7 mouse cellular contexts compared by ENCODE assay signal in the genomic region with DNA sequence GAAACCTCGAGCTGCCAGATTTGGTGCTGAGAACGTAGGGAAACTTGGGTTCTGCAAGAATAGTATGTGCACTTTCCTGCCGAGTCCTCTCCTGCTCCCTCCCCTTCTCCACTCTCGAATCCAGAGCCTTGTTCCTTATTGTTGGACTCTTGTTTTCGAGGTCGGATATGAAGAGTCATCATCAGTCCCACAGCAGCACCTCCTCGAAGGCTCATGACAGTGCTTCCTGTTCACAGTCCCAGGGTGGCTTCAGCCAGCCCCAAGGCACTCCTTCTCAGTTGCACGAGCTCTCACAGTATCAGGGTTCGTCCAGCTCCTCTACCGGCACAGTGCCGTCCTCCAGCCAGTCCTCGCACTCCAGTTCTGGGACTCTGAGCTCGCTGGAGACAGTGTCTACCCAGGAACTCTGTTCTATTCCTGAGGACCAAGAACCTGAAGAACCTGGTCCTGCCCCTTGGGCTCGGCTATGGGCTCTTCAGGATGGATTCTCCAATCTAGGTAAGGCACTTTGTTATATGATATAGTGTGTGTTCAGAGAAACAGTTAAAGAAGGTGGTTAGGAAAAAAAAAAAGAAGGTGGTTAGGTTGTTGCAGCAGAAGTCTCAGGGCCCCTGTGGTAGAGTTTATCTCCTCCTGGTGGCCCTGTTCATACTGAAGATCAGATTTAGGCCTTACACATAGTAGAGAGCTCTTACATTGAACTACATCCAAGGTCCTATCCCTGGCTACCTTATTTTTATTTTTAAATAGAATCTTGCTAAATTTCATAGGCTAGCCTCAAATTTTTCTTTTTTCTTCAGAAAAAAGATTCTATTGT. TPM values are rescaled to one million over a fixed set of nuclear protein-coding genes. Genes with fewer than 3 reads are reported as not detected.
DNase-seq lines count a peak whose midpoint lies in the region; ATAC-seq and TF ChIP-seq lines count a peak whose summit lies in the region.

No protein-coding gene starts in this region.

- no peaks in the 10 kb centered on the region for H3K9me3 ChIP-seq in heart, embryonic 13.5 days
- no peaks in the 10 kb centered on the region for H3K9me3 ChIP-seq in E14TG2a.4 (ENCODE audit: low read length)
- no peaks in the 10 kb centered on the region for H3K9me3 ChIP-seq in liver, embryonic 13.5 days (replicated peaks)

- no peak overlapping the region for H3K9ac ChIP-seq in heart, embryonic 13.5 days
- peak overlapping the region; percentile 89 for H3K9ac ChIP-seq in liver, embryonic 13.5 days

- no peak overlapping the region for H3K27ac ChIP-seq in heart, embryonic 13.5 days (replicated peaks)
- H3K27ac ChIP-seq in liver, embryonic 13.5 days = peak overlapping the region; percentile 92

- no peak for ATAC-seq in heart, embryonic 13.5 days (ENCODE audit: extremely low read depth, insufficient number of reproducible peaks, low FRiP score, low TSS enrichment)
- ATAC-seq in liver, embryonic 13.5 days (ENCODE audit: low read depth) = no peak

- TF ChIP-seq CTCF in E14TG2a.4 (conservative IDR thresholded peaks at IDR 0.05; ENCODE audit: low read length) = no peak

- peak overlapping the region; percentile 87 for H3K4me3 ChIP-seq in heart, embryonic 13.5 days
- H3K4me3 ChIP-seq in E14TG2a.4 (replicated peaks; ENCODE audit: low read length) = peak overlapping the region; percentile 90
- H3K4me3 ChIP-seq in liver, embryonic 13.5 days (replicated peaks) = peak overlapping the region; percentile 82

- peaks cover 51% of the 10 kb centered on the region for H3K36me3 ChIP-seq in heart, embryonic 13.5 days
- H3K36me3 ChIP-seq in E14TG2a.4 (ENCODE audit: insufficient read depth, low read length) = peaks cover 25% of the 10 kb centered on the region
- H3K36me3 ChIP-seq in liver, embryonic 13.5 days = peaks cover 56% of the 10 kb centered on the region

- DNase-seq in heart, adult 8-10 months (ENCODE audit: low spot score) = no peak
- DNase-seq in R1 (ENCODE audit: low read depth, low spot score) = peak; percentile 16
- no peak for DNase-seq in liver, embryonic 13.5 days
- DNase-seq in adrenal gland, postnatal 4 days (ENCODE audit: low spot score in 2 of 2) = no peak
- no peak for DNase-seq in kidney, adult 8-10 months

- peaks cover 26% of the 10 kb centered on the region for H3K4me1 ChIP-seq in heart, embryonic 13.5 days
- peaks cover 30% of the 10 kb centered on the region for H3K4me1 ChIP-seq in E14TG2a.4 (replicated peaks; ENCODE audit: low read depth, low read length)
- peaks cover 63% of the 10 kb centered on the region for H3K4me1 ChIP-seq in liver, embryonic 13.5 days (replicated peaks)

- H3K27me3 ChIP-seq in heart, embryonic 13.5 days (replicated peaks) = no peaks in the 10 kb centered on the region
- H3K27me3 ChIP-seq in E14TG2a.4 (ENCODE audit: insufficient read depth, low read length) = no peaks in the 10 kb centered on the region
- no peaks in the 10 kb centered on the region for H3K27me3 ChIP-seq in liver, embryonic 13.5 days

- WGBS in heart, embryonic 13.5 days = 87% methylated on average over 14 of the region's 14 CpGs
- 45% methylated on average over 14 of the region's 14 CpGs for WGBS in liver, embryonic 13.5 days (ENCODE audit: insufficient replicate concordance)

- peak overlapping the region; percentile 75 for H3K4me2 ChIP-seq in heart, embryonic 13.5 days
- H3K4me2 ChIP-seq in liver, embryonic 13.5 days = peak overlapping the region; percentile 81

RNA-seq across cellular contexts. Expression of a gene that starts 1.5 kb away (rescaled TPM):
- polyA plus RNA-seq in heart, embryonic 13.5 days (2015; fragmentation: Nextera tagmentation; extraction: Ambion mirVana) = 18.2 and 19.8 TPM in 2 replicates
- total RNA-seq in heart, adult 8-10 months (2022) = 1 to 10 TPM; 2.0 to 3.2 (median 2.4) TPM
- 40.2 and 42.0 TPM in 2 replicates for polyA plus RNA-seq in liver, embryonic 13.5 days (2015; fragmentation: Nextera tagmentation; extraction: Ambion mirVana)
- 10 to 100 TPM in 1 of 2 experiments, 1 to 10 TPM in 1; 8.2 to 13.3 TPM for total RNA-seq in adrenal gland, postnatal 4 days (2021)

RNA-seq across cellular contexts. Expression of a gene that starts 1.7 kb away (rescaled TPM):
- 28.3 and 29.7 TPM in 2 replicates for polyA plus RNA-seq in heart, embryonic 13.5 days (2015; fragmentation: Nextera tagmentation; extraction: Ambion mirVana)
- 10 to 100 TPM; 17.6 to 21.4 (median 20.4) TPM for total RNA-seq in heart, adult 8-10 months (2022)
- polyA plus RNA-seq in liver, embryonic 13.5 days (2015; fragmentation: Nextera tagmentation; extraction: Ambion mirVana) = 61.8 and 62.4 TPM in 2 replicates
- 10 to 100 TPM; 24.3 to 25.3 TPM for total RNA-seq in adrenal gland, postnatal 4 days (2021)

RNA-seq across cellular contexts. Expression of a gene that starts 31.4 kb away (rescaled TPM):
- 10.6 and 11.8 TPM in 2 replicates for polyA plus RNA-seq in heart, embryonic 13.5 days (2015; fragmentation: Nextera tagmentation; extraction: Ambion mirVana)
- 10 to 100 TPM; 63.1 to 99.8 (median 73.6) TPM for total RNA-seq in heart, adult 8-10 months (2022)
- 6.6 and 7.6 TPM in 2 replicates for polyA plus RNA-seq in liver, embryonic 13.5 days (2015; fragmentation: Nextera tagmentation; extraction: Ambion mirVana)
- total RNA-seq in adrenal gland, postnatal 4 days (2021) = 10 to 100 TPM; 59.5 to 64.8 TPM

RNA-seq across cellular contexts. Expression of a gene that starts 38.3 kb away (rescaled TPM):
- polyA plus RNA-seq in heart, embryonic 13.5 days (2015; fragmentation: Nextera tagmentation; extraction: Ambion mirVana) = 5.7 and 7.6 TPM in 2 replicates
- total RNA-seq in heart, adult 8-10 months (2022) = 10 to 100 TPM; 11.0 to 17.2 (median 12.3) TPM
- 0.95 and 1.1 TPM in 2 replicates for polyA plus RNA-seq in liver, embryonic 13.5 days (2015; fragmentation: Nextera tagmentation; extraction: Ambion mirVana)
- total RNA-seq in adrenal gland, postnatal 4 days (2021) = 10 to 100 TPM; 34.1 TPM
